Mouse (Mus musculus) kidney, embryonic 16.5 days (tissue): ENCODE results near the gene Mmp27. TPM values are rescaled to one million over a fixed set of nuclear protein-coding genes. Genes with fewer than 3 reads are reported as not detected.
A peak's percentile ranks its signal among the peaks of the same experiment; 100 is the strongest.

Experiments used
- ATAC-seq: fragments of 200-750 bp; cut with Nextera tagmentation; 2 replicates; pipeline ENCODE4 v1.8.0; 2017; ENCODE audit warnings: moderate TSS enrichment; ENCODE audit not compliant: low FRiP score, low TSS enrichment
- H3K27ac ChIP-seq: fragments of 300-500 bp; sonication (generic); 2 replicates; pipeline ENCODE4 v1.5.1; 2014; ENCODE audit warnings: low read length
- H3K27me3 ChIP-seq: fragments of 300-500 bp; sonication (generic); 2 replicates; pipeline ENCODE4 v1.6.1; 2014; ENCODE audit warnings: low read length, control low read depth, mixed read lengths; ENCODE audit not compliant: insufficient read depth
- H3K36me3 ChIP-seq: fragments of 300-500 bp; sonication (generic); 2 replicates; pipeline ENCODE4 v1.6.1; 2014; ENCODE audit warnings: low read length, control low read depth, mixed read lengths; ENCODE audit not compliant: insufficient read depth
- H3K4me1 ChIP-seq: fragments of 300-500 bp; sonication (generic); 2 replicates; pipeline ENCODE4 v1.6.1; 2014; ENCODE audit warnings: low read length, control low read depth, mixed read lengths; ENCODE audit not compliant: insufficient read depth
- H3K4me2 ChIP-seq: fragments of 300-500 bp; sonication (generic); replicated peaks from 2 replicates; pipeline ENCODE4 v1.6.1; 2014; ENCODE audit warnings: low read depth, low read length
- H3K4me3 ChIP-seq: fragments of 300-500 bp; sonication (generic); 2 replicates; pipeline ENCODE4 v1.5.1; 2014; ENCODE audit warnings: mild to moderate bottlenecking, low read length
- H3K9ac ChIP-seq: fragments of 300-500 bp; sonication (generic); replicated peaks from 2 replicates; pipeline ENCODE4 v1.6.1; 2014; ENCODE audit warnings: low read length
- H3K9me3 ChIP-seq: fragments of 300-500 bp; sonication (generic); 2 replicates; pipeline ENCODE4 v1.6.1; 2016; ENCODE audit warnings: low read length, control low read depth
- WGBS: fragments of 180-500 bp; shearing (Covaris S2); extraction: QIAGEN DNeasy Blood & Tissue Kit; methylation state at CpG from one replicate; pipeline ENCODE4 v1.1.7; 2014; 5-methylcytosine and 5-hydroxymethylcytosine counted together
- polyA plus RNA-seq: library from polyadenylated mRNA; unstranded; fragments of >200 nt; fragmentation: Nextera tagmentation; extraction: Ambion mirVana; gene quantifications from 2 replicates; pipeline ENCODE4 v1.2.1, GENCODE M21; 2015

Mmp27 gene
- polyA plus RNA-seq, 1 experiment from 2014 or later: not detected

GRCm38 (mm10) chr9:7594816-7595540 is 23.8 kb downstream of the Mmp27 start:
- Histone ChIP-seq H3K4me2 (peak overlapping the region; percentile 65), H3K4me3 (peak overlapping the region; percentile 51)
- 14% methylated on average over 6 of the region's 6 CpGs for WGBS

GRCm38 (mm10) chr9:7602982-7603742 is 32.0 kb downstream of the Mmp27 start:
- under 1% methylated on average over 3 of the region's 3 CpGs for WGBS
- H3K9me3 ChIP-seq: no peaks in the 10 kb centered on the region
- H3K4me2 ChIP-seq: no peak overlapping the region

More at GRCm38 (mm10) chr9:7594816-7595540, 23.8 kb downstream of the Mmp27 start:
- Histone ChIP-seq H3K27me3 (no peaks in the 10 kb centered on the region), H3K4me1 (no peaks in the 10 kb centered on the region), H3K9ac (peak overlapping the region; percentile 70), H3K9me3 (no peaks in the 10 kb centered on the region), H3K36me3 (no peaks in the 10 kb centered on the region), H3K27ac (no peak overlapping the region)
- ATAC-seq: peak; percentile 99

DNA sequence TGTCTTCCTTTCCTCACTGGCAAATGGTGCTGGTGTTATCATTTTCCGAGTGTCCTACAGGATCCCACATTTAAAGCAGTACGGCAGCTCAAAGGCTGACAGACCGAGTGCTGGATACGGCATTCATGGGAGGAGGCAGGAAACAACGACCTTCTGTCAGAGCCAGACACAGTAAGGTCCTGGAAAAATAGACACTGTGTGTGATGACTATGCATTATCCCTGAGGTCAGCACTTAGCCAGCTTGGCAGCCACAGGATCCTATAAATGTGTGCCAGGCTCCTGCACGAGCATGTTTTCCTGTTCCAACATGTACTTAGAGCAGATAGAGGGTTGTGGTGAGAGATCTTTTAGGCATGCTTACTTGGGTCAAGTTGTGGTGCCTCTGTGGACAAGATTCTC is 32.8 kb downstream of the Mmp27 start:
- 65% methylated on average over 6 of the region's 6 CpGs for WGBS

More at GRCm38 (mm10) chr9:7602982-7603742, 32.0 kb downstream of the Mmp27 start:
- Histone ChIP-seq H3K9ac (no peak overlapping the region), H3K4me1 (no peaks in the 10 kb centered on the region), H3K27me3 (no peaks in the 10 kb centered on the region), H3K27ac (no peak overlapping the region), H3K4me3 (no peak overlapping the region), H3K36me3 (no peaks in the 10 kb centered on the region)
- ATAC-seq: peak; percentile 61; the same call in 1 of the 2 replicates

DNA sequence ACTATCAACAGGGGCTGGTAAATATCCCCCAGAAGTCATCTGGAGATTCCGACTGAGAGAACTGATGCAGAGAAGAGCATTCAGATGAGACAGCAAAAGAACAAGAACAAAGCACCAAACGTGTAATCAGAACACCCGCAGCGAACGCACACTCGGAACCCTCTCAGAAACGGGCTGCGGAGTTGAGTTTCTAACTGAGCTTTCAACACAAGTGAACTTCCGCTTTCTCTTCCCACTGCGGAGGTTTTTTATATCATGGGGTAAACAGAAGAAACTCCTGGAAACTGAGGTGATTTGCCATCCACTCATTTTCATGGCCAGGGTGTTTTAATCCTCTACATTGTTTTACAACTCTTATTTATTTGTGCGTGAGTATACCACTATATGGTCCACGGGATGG is 34.4 kb downstream of the Mmp27 start:
- Histone ChIP-seq H3K4me1 (no peaks in the 10 kb centered on the region), H3K27me3 (no peaks in the 10 kb centered on the region), H3K4me3 (no peak overlapping the region), H3K9me3 (no peaks in the 10 kb centered on the region), H3K9ac (no peak overlapping the region), H3K27ac (no peak overlapping the region), H3K36me3 (no peaks in the 10 kb centered on the region), H3K4me2 (no peak overlapping the region)
- ATAC-seq: no peak
- WGBS: 88% methylated on average over 12 of the region's 12 CpGs

More for the DNA sequence above, 32.8 kb downstream of the Mmp27 start:
- no peak overlapping the region for H3K9ac ChIP-seq
- H3K27ac ChIP-seq: no peak overlapping the region
- no peaks in the 10 kb centered on the region for H3K9me3 ChIP-seq
- no peaks in the 10 kb centered on the region for H3K27me3 ChIP-seq
- no peak overlapping the region for H3K4me3 ChIP-seq
- no peaks in the 10 kb centered on the region for H3K36me3 ChIP-seq
- no peaks in the 10 kb centered on the region for H3K4me1 ChIP-seq
- ATAC-seq: no peak
- H3K4me2 ChIP-seq: no peak overlapping the region

- no peaks in the 10 kb centered on the region for H3K9me3 ChIP-seq
- no peaks in the 10 kb centered on the region for H3K27me3 ChIP-seq
- H3K36me3 ChIP-seq: no peaks in the 10 kb centered on the region
- WGBS: 81% methylated on average over 3 of the region's 3 CpGs
- no peak overlapping the region for H3K4me2 ChIP-seq
- H3K4me3 ChIP-seq: no peak overlapping the region
- no peak for ATAC-seq
- no peaks in the 10 kb centered on the region for H3K4me1 ChIP-seq
- no peak overlapping the region for H3K27ac ChIP-seq
- no peak overlapping the region for H3K9ac ChIP-seq
Observed at GRCm38 (mm10) chr9:7622582-7622981, 51.4 kb downstream of the Mmp27 start.

DNA sequence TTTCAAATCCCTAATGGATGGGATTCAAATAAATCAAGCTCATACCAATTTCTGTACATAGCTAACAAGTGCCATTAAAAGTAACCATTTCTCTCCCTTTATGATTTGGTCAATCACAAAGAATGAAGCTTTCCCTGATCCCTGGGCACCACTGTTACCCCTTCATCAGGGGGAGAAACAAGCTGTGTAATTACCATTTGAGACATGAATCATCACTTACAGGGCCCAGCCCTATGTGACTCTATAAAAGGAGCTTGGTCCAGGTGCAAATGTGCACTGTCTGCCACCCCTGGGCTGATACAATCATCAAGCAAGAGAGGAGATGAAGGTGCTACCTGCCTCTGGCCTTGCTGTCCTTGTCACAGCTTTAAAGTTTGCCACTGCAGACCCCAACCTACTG is 56.7 kb downstream of the Mmp27 start, which contains the start of gene Mmp20:
Gene Mmp20, plus strand, starts transcription at position 301 of the 400 bp plus-strand sequence.
- Histone ChIP-seq H3K9ac (no peak within 1 kb of the TSS), H3K4me1 (no peaks in the 10 kb centered on the region), H3K4me3 (no peak within 1 kb of the TSS), H3K27ac (no peak within 1 kb of the TSS), H3K4me2 (no peak within 1 kb of the TSS), H3K27me3 (no peaks in the 10 kb centered on the region), H3K9me3 (no peaks in the 10 kb centered on the region), H3K36me3 (no peaks in the 10 kb centered on the region)
- no peak for ATAC-seq

Other genes with a start within 250 kb of the Mmp27 start
- gene Mmp12, start 227.0 kb upstream of the Mmp27 start, polyA plus RNA-seq: not detected in 2 replicates
- gene Mmp1b, start 183.3 kb upstream of the Mmp27 start, polyA plus RNA-seq: not detected in 2 replicates
- gene Mmp3, start 125.6 kb upstream of the Mmp27 start, polyA plus RNA-seq: not detected in 2 replicates
- 0.09 TPM in 1 of 2 replicates, not detected in the other for gene Mmp10, start 69.0 kb upstream of the Mmp27 start, polyA plus RNA-seq
- 0.35 and 0.89 TPM in 2 replicates for gene Mmp8, start 12.9 kb upstream of the Mmp27 start, polyA plus RNA-seq
- gene Mmp20, start 56.8 kb downstream of the Mmp27 start, polyA plus RNA-seq: not detected in 2 replicates
- gene Mmp7, start 120.7 kb downstream of the Mmp27 start, polyA plus RNA-seq: not detected in 2 replicates
- 95.3 and 101 TPM in 2 replicates for gene Tmem123, start 192.6 kb downstream of the Mmp27 start, polyA plus RNA-seq